Mouse (Mus musculus): ENCODE data around the gene Tec.

Gene Tec

GRCm38 (mm10) chr5:72776127-72776526, 92.2 kb downstream of the Tec start:
- DNase-seq = no peak

- DNase-seq = no peak
Measured at GRCm38 (mm10) chr5:72769841-72770240, 98.4 kb downstream of the Tec start.

GRCm38 (mm10) chr5:72763546-72763945, 104.7 kb downstream of the Tec start:
- no peak for DNase-seq

GRCm38 (mm10) chr5:72763025-72763424, 105.3 kb downstream of the Tec start:
- DNase-seq = no peak

- no peak for DNase-seq
Measured at GRCm38 (mm10) chr5:72761758-72762157, 106.5 kb downstream of the Tec start.

GRCm38 (mm10) chr5:72761237-72761636, 107.0 kb downstream of the Tec start:
- DNase-seq = no peak

GRCm38 (mm10) chr5:72758925-72759924, 109.1 kb downstream of the Tec start:
- no peak for DNase-seq

GRCm38 (mm10) chr5:72757155-72757773, 111.0 kb downstream of the Tec start:
- no peak for DNase-seq

GRCm38 (mm10) chr5:72755941-72756340, 112.3 kb downstream of the Tec start:
- no peak for DNase-seq

GRCm38 (mm10) chr5:72755035-72755434, 113.2 kb downstream of the Tec start:
- DNase-seq = no peak

GRCm38 (mm10) chr5:72752585-72752984, 115.7 kb downstream of the Tec start, which contains the start of gene Txk:
Gene Txk, minus strand, starts transcription at chr5:72752777.
- no peak for DNase-seq

- DNase-seq = no peak
Measured at GRCm38 (mm10) chr5:72751056-72751758, 117.1 kb downstream of the Tec start.

GRCm38 (mm10) chr5:72750226-72750625, 118.1 kb downstream of the Tec start:
- DNase-seq = no peak

- no peak for DNase-seq
Measured at GRCm38 (mm10) chr5:72748659-72749265, 119.5 kb downstream of the Tec start.

- no peak for DNase-seq
Measured at GRCm38 (mm10) chr5:72747384-72747783, 120.9 kb downstream of the Tec start.

- no peak for DNase-seq
Measured at GRCm38 (mm10) chr5:72746461-72746860, 121.8 kb downstream of the Tec start.

GRCm38 (mm10) chr5:72743103-72743502, 125.2 kb downstream of the Tec start:
- no peak for DNase-seq

- DNase-seq = no peak
Measured at GRCm38 (mm10) chr5:72736868-72737267, 131.4 kb downstream of the Tec start.

GRCm38 (mm10) chr5:72736437-72736836, 131.8 kb downstream of the Tec start:
- no peak for DNase-seq

GRCm38 (mm10) chr5:72735763-72736162, 132.5 kb downstream of the Tec start:
- DNase-seq = no peak

- DNase-seq = no peak
Measured at GRCm38 (mm10) chr5:72732885-72733284, 135.4 kb downstream of the Tec start.

GRCm38 (mm10) chr5:72725404-72725803, 142.9 kb downstream of the Tec start:
- no peak for DNase-seq

GRCm38 (mm10) chr5:72723429-72723828, 144.9 kb downstream of the Tec start:
- DNase-seq = no peak
